Mouse (Mus musculus): Measurements from ENCODE around the gene Ptch1. TPM values are rescaled to one million over a fixed set of nuclear protein-coding genes. Genes with fewer than 3 reads are reported as not detected.

Ptch1 gene
- polyA plus RNA-seq (2012; rRNA removed) = 17.7 and 21.0 TPM in 2 replicates

GRCm38 (mm10) chr13:63573256-63573835 lies at the start of gene Ptch1:
Ptch1 (minus strand) TSS chr13:63573598.

GRCm38 (mm10) chr13:63496646-63497582 lies 76.5 kb downstream of the Ptch1 start, which contains the start of gene Fancc:
Fancc (minus strand) TSS chr13:63497278.

Other genes with a start within 250 kb of the Ptch1 start
- 13.6 and 14.4 TPM in 2 replicates for gene Fancc, start 76.3 kb downstream of the Ptch1 start, polyA plus RNA-seq (2012; rRNA removed)
- 17.2 and 20.1 TPM in 2 replicates for gene Ercc6l2, start 241.6 kb upstream of the Ptch1 start, polyA plus RNA-seq (2012; rRNA removed)

Measured in central nervous system, embryonic 18 days (tissue).